Mouse (Mus musculus) gastrocnemius, postnatal 4 days (tissue): ENCODE data around the gene Itgal. TPM values are rescaled to one million over a fixed set of nuclear protein-coding genes. Genes with fewer than 3 reads are reported as not detected.

ENCODE experiments used
- DNase-seq, 2 experiments: peaks; one replicate each; pipeline ENCODE4 v3.0.0; 2021 to 2022; ENCODE audit warnings: low spot score in 2 of 2, mixed read lengths in 2 of 2
- total RNA-seq, 2 experiments: library from RNA; stranded (reverse); gene quantifications; 2 replicates each; pipeline ENCODE4 v1.2.3; 2021

Gene Itgal
- total RNA-seq, 2 experiments from 2014 or later, result 1.8 to 2.8 TPM

- DNase-seq, result no peak
These were observed 19.5 kb upstream of the Itgal start for GRCm38 (mm10) chr7:127276519-127276961.

- no peak for DNase-seq
These were observed 17.7 kb upstream of the Itgal start for GRCm38 (mm10) chr7:127278311-127278710.

GRCm38 (mm10) chr7:127280092-127280491, 16.0 kb upstream of the Itgal start:
- no peak for DNase-seq

GRCm38 (mm10) chr7:127281114-127281513, 14.9 kb upstream of the Itgal start:
- DNase-seq, result no peak

- DNase-seq, result no peak
These were observed 13.9 kb upstream of the Itgal start for GRCm38 (mm10) chr7:127282190-127282589.

GRCm38 (mm10) chr7:127285154-127285553, 10.9 kb upstream of the Itgal start:
- no peak for DNase-seq

- no peak for DNase-seq
These were observed 8.1 kb upstream of the Itgal start for GRCm38 (mm10) chr7:127287940-127288339.

GRCm38 (mm10) chr7:127289306-127289705, 6.8 kb upstream of the Itgal start:
- no peak for DNase-seq

- no peak for DNase-seq
These were observed 5.9 kb upstream of the Itgal start for GRCm38 (mm10) chr7:127290142-127290541.

GRCm38 (mm10) chr7:127296786-127297555, 911 bp downstream of the Itgal start:
- DNase-seq, result no peak

GRCm38 (mm10) chr7:127297586-127298193, 1.6 kb downstream of the Itgal start:
- DNase-seq, result no peak

GRCm38 (mm10) chr7:127308431-127308830, 12.4 kb downstream of the Itgal start:
- no peak for DNase-seq

GRCm38 (mm10) chr7:127308887-127309286, 12.8 kb downstream of the Itgal start:
- DNase-seq, result peak in 1 of 2 experiments; percentile 49

- DNase-seq, result no peak
These were observed 13.9 kb downstream of the Itgal start for GRCm38 (mm10) chr7:127309951-127310350.

- no peak for DNase-seq
These were observed 17.9 kb downstream of the Itgal start for GRCm38 (mm10) chr7:127313912-127314311.

- no peak for DNase-seq
These were observed 25.0 kb downstream of the Itgal start for GRCm38 (mm10) chr7:127321106-127321505.

- peak in 1 of 2 experiments; percentile 43 for DNase-seq
These were observed 26.0 kb downstream of the Itgal start for GRCm38 (mm10) chr7:127322085-127322484.

GRCm38 (mm10) chr7:127324944-127325343, 28.9 kb downstream of the Itgal start:
- no peak for DNase-seq

GRCm38 (mm10) chr7:127325550-127325949, 29.5 kb downstream of the Itgal start:
- no peak for DNase-seq

GRCm38 (mm10) chr7:127326685-127327084, 30.6 kb downstream of the Itgal start:
- DNase-seq, result peak; percentile 49 to 78

GRCm38 (mm10) chr7:127333240-127333639, 37.2 kb downstream of the Itgal start:
- no peak for DNase-seq

GRCm38 (mm10) chr7:127335604-127336003, 39.5 kb downstream of the Itgal start:
- no peak for DNase-seq

- no peak for DNase-seq
These were observed 41.6 kb downstream of the Itgal start for GRCm38 (mm10) chr7:127337636-127338035.
